Mouse (Mus musculus): ENCODE data around the gene Tnnc2. TPM values are rescaled to one million over a fixed set of nuclear protein-coding genes. Genes with fewer than 3 reads are reported as not detected.

The Tnnc2 gene
- polyA plus RNA-seq, 1 experiment from 2014 or later = 6.5 TPM

DNA sequence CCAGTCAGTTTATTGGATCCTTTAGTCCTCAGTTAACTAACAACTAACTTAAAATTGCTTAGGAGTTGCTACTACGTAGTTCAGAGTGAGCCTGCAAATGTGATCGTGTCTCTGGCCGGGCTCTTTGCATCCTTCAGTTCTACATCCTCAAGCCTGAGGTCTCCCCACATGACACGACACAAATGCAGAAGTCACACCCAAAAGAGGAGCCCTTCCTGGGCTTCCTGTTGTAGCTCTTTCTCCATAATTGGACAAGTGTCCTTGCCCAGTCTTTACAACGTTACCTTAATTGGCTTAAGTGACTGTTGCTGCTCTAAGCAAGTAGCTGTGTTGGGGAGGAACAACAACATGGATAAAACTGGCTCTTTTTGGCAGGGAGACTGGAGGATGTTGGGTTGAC, 35.6 kb upstream of the Tnnc2 start:
- peak overlapping the region; percentile 67 for H3K27ac ChIP-seq (ENCODE audit: low read depth)
- no peaks in the 10 kb centered on the region for H3K9me3 ChIP-seq (ENCODE audit: low read length)
- TF ChIP-seq EP300 (IDR thresholded peaks at IDR 0.05; ENCODE audit: low read depth) (no peak), CTCF (IDR thresholded peaks at IDR 0.05; ENCODE audit: low read depth) (no peak)
- peaks cover 3% of the 10 kb centered on the region; the same call in 1 of the 2 replicates for H3K4me1 ChIP-seq (ENCODE audit: insufficient read depth)
- DNase-seq (peak; percentile 20), ATAC-seq (peak; percentile 59)
- peak overlapping the region; percentile 4; the same call in 1 of the 2 replicates for H3K4me2 ChIP-seq (ENCODE audit: low read depth, low read length)
- 58% methylated on average over 5 of the region's 5 CpGs for WGBS (ENCODE audit: insufficient replicate concordance)
- no peaks in the 10 kb centered on the region for H3K27me3 ChIP-seq (ENCODE audit: insufficient read depth, low read length)
- no peak overlapping the region for H3K4me3 ChIP-seq (ENCODE audit: low read depth, low read length)
- H3K36me3 ChIP-seq (replicated peaks; ENCODE audit: insufficient read depth, low read length) = peaks cover 6% of the 10 kb centered on the region
- H3K9ac ChIP-seq (replicated peaks) = no peak overlapping the region

DNA sequence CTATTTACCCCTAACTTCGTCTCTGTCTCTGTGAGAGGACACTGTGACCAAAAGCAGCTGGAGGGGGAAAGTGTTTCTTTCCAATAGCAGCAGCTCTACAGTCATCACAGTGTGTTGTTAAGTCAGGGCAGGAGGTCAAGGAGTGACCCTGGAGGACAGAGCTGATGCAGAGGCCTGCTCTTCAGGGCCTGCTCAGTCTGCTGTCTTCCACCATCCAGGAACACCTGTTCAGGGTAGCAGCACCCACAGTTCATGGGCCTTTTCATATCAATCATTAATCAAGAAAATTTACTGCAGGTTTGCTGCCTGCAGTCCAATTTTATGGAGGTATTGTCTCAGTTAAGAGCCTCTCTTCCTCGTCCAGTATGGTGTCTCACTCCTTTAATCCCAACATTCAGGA, 33.8 kb upstream of the Tnnc2 start:
- no peak overlapping the region for H3K27ac ChIP-seq (ENCODE audit: low read depth)
- no peak overlapping the region for H3K9ac ChIP-seq (replicated peaks)
- no peak overlapping the region for H3K4me2 ChIP-seq (ENCODE audit: low read depth, low read length)
- DNase-seq (no peak), ATAC-seq (no peak)
- 62% methylated on average over 2 of the region's 2 CpGs for WGBS (ENCODE audit: insufficient replicate concordance)
- no peaks in the 10 kb centered on the region for H3K9me3 ChIP-seq (ENCODE audit: low read length)
- no peaks in the 10 kb centered on the region for H3K27me3 ChIP-seq (ENCODE audit: insufficient read depth, low read length)
- no peak overlapping the region for H3K4me3 ChIP-seq (ENCODE audit: low read depth, low read length)
- H3K36me3 ChIP-seq (replicated peaks; ENCODE audit: insufficient read depth, low read length) = peaks cover 11% of the 10 kb centered on the region
- TF ChIP-seq CTCF (IDR thresholded peaks at IDR 0.05; ENCODE audit: low read depth) (no peak), EP300 (IDR thresholded peaks at IDR 0.05; ENCODE audit: low read depth) (no peak)
- peaks cover 3% of the 10 kb centered on the region; the same call in 1 of the 2 replicates for H3K4me1 ChIP-seq (ENCODE audit: insufficient read depth)

DNA sequence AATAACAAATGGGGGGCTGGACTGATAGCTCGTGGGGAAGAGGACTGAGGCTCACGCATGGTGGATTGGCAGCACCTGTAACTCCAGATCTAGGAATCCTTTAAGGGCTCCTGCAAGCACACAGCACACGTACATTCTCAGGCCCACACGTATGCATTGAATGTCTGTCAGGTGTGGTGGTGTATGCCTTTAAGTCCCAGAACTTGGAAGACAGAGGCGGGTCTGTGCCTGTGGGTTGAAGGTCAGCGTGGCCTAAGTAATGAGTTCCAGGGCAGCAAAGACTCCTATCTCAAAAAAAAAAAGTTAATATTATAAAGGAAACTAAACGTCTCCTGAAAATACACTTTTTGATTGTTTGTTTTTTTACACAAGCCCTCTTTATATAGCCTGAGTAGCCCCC, 26.8 kb upstream of the Tnnc2 start:
- WGBS (ENCODE audit: insufficient replicate concordance) = 68% methylated on average over 7 of the region's 7 CpGs
- no peak for DNase-seq
- Histone ChIP-seq H3K4me3 (ENCODE audit: low read depth, low read length) (no peak overlapping the region), H3K27ac (ENCODE audit: low read depth) (no peak overlapping the region), H3K9ac (replicated peaks) (no peak overlapping the region), H3K36me3 (replicated peaks; ENCODE audit: insufficient read depth, low read length) (peaks cover 8% of the 10 kb centered on the region; the same call in 1 of the 2 replicates), H3K4me1 (ENCODE audit: insufficient read depth) (peaks cover 29% of the 10 kb centered on the region), H3K9me3 (ENCODE audit: low read length) (no peaks in the 10 kb centered on the region), H3K27me3 (ENCODE audit: insufficient read depth, low read length) (no peaks in the 10 kb centered on the region), H3K4me2 (ENCODE audit: low read depth, low read length) (no peak overlapping the region)
- no peak for ATAC-seq
- TF ChIP-seq CTCF (IDR thresholded peaks at IDR 0.05; ENCODE audit: low read depth) = no peak
- no peak for TF ChIP-seq EP300 (IDR thresholded peaks at IDR 0.05; ENCODE audit: low read depth)

DNA sequence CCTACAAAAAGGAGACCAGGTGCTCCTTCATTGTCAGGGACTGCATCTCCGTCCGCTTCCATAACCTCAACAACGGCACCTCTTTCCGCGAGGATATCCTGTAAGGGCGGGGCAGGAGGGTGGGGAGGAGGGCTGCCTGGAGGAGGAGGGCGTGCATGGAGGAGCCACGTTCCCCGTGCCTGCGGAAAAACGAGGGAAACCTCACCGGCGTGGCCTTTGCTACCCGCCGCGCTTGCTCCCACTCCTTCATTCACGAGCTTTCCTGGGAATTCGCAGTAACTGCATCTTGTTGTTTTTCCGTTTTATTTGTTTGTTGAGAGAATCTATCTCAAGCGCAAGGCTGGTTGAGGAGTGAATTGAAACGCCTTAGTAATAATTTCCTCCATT, 25.6 kb upstream of the Tnnc2 start:
- Histone ChIP-seq H3K27me3 (ENCODE audit: insufficient read depth, low read length) (no peaks in the 10 kb centered on the region), H3K9me3 (ENCODE audit: low read length) (no peaks in the 10 kb centered on the region), H3K9ac (replicated peaks) (peak overlapping the region; percentile 62), H3K4me1 (ENCODE audit: insufficient read depth) (peaks cover 29% of the 10 kb centered on the region), H3K27ac (ENCODE audit: low read depth) (peak overlapping the region; percentile 93), H3K4me3 (ENCODE audit: low read depth, low read length) (peak overlapping the region; percentile 85), H3K4me2 (ENCODE audit: low read depth, low read length) (peak overlapping the region; percentile 83), H3K36me3 (replicated peaks; ENCODE audit: insufficient read depth, low read length) (peaks cover 14% of the 10 kb centered on the region; the same call in 1 of the 2 replicates)
- WGBS (ENCODE audit: insufficient replicate concordance) = 1% methylated on average over 21 of the region's 21 CpGs
- TF ChIP-seq CTCF (IDR thresholded peaks at IDR 0.05; ENCODE audit: low read depth) = no peak
- no peak for TF ChIP-seq EP300 (IDR thresholded peaks at IDR 0.05; ENCODE audit: low read depth)
- ATAC-seq (peak; percentile 70), DNase-seq (no peak)

DNA sequence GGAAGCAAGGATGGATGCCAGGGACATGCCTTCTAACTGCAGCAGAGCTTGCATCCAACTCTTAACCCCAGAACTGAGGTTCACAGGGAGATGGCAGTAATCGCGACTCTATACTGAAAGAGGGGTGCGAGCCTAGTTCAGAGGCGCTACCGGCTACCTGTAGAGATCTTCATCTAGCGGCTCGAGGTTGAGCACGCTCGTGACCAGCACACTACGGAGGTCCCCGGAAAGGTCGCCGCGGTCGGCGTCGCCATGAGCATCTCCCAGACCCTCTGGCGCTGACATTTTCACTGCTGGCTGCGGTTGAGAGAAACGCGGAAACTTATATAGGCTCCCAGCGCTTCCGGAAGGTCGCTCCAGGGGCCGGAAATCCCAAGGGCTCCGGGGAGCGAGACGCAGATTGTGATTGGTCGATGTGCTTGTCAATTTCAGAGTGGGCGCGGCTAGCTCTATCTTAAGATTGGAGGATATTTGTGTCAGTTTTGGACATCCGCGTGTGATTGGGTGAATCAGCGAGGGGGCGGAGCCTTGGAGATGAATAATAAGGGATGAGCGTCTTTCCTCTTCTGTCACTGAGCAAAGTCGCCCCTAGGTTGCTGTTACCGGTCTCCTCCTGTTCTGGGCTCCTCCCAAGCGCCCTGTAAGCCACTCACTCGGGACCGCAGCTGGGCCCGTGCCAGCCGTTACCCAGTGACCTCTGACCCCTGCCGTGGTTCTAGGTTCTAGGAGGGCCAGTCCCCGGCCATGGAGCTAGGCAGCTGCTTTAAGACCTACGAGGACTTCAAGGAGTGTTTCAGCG, 25.0 kb upstream of the Tnnc2 start, which contains the start of the genes Acot8 and Zswim3:
Gene Acot8 (minus strand): TSS at position 350 of the 799 bp plus-strand sequence.
Gene Zswim3 (plus strand): TSS at position 566 of the 799 bp plus-strand sequence.
- H3K9ac ChIP-seq (replicated peaks) = peak within 1 kb of the TSS; percentile 82
- H3K36me3 ChIP-seq (replicated peaks; ENCODE audit: insufficient read depth, low read length) = peaks cover 18% of the 10 kb centered on the region
- no peaks in the 10 kb centered on the region for H3K9me3 ChIP-seq (ENCODE audit: low read length)
- under 1% methylated on average over 47 of the region's 47 CpGs for WGBS (ENCODE audit: insufficient replicate concordance)
- DNase-seq = peak; percentile 98
- no peaks in the 10 kb centered on the region for H3K27me3 ChIP-seq (ENCODE audit: insufficient read depth, low read length)
- peak within 1 kb of the TSS; percentile 83 for H3K4me2 ChIP-seq (ENCODE audit: low read depth, low read length)
- peak within 1 kb of the TSS; percentile 93 for H3K27ac ChIP-seq (ENCODE audit: low read depth)
- TF ChIP-seq CTCF (IDR thresholded peaks at IDR 0.05; ENCODE audit: low read depth) = no peak
- peak; percentile 86 for TF ChIP-seq EP300 (IDR thresholded peaks at IDR 0.05; ENCODE audit: low read depth)
- peak within 1 kb of the TSS; percentile 85 for H3K4me3 ChIP-seq (ENCODE audit: low read depth, low read length)
- ATAC-seq = peak; percentile 96
- H3K4me1 ChIP-seq (ENCODE audit: insufficient read depth) = peaks cover 29% of the 10 kb centered on the region

DNA sequence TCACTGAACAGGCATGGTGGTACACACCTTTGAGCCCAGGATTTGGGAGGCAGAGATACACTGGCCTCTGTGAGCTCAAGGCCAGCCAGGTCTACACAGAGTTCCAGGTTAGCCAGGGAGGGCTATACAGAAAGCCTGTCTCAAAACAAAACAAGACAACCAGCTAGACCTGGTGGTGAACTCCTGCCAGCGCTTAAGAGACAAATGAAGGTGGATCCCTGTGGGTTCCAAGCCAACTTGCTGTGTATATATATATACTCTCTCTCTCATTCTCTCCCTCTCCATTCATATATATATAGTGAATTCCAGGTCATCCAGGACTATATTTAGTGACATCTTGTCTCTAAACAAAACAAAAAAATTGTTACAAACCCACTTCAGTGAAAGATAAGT, 24.1 kb upstream of the Tnnc2 start:
- WGBS (ENCODE audit: insufficient replicate concordance) = 59% methylated on average over 1 of the region's 1 CpGs
- H3K27ac ChIP-seq (ENCODE audit: low read depth) = peak overlapping the region; percentile 93
- DNase-seq = no peak

More for the DNA sequence above, 24.1 kb upstream of the Tnnc2 start:
- H3K9ac ChIP-seq (replicated peaks) = peak overlapping the region; percentile 82
- H3K36me3 ChIP-seq (replicated peaks; ENCODE audit: insufficient read depth, low read length) = peaks cover 21% of the 10 kb centered on the region
- H3K9me3 ChIP-seq (ENCODE audit: low read length) = no peaks in the 10 kb centered on the region
- H3K4me3 ChIP-seq (ENCODE audit: low read depth, low read length) = peak overlapping the region; percentile 85
- no peaks in the 10 kb centered on the region for H3K27me3 ChIP-seq (ENCODE audit: insufficient read depth, low read length)
- ATAC-seq = no peak
- peak overlapping the region; percentile 77 for H3K4me2 ChIP-seq (ENCODE audit: low read depth, low read length)
- TF ChIP-seq EP300 (IDR thresholded peaks at IDR 0.05; ENCODE audit: low read depth) (no peak), CTCF (IDR thresholded peaks at IDR 0.05; ENCODE audit: low read depth) (no peak)
- H3K4me1 ChIP-seq (ENCODE audit: insufficient read depth) = peaks cover 29% of the 10 kb centered on the region
